Mouse (Mus musculus) lung, embryonic 16.5 days (tissue): ENCODE measurements at regions not wholly inside any gene's neighbourhood (a gene's known extent, or its start where the extent isn't known, plus 50 kb on each side); places are given as distances from the start of the nearest gene placed in this dataset.
"Not testable (repeated sequence)": the region's sequence is repeated elsewhere in the genome, so short reads cannot be mapped to it uniquely, and the experiment has no call there.

ENCODE experiments used
- ATAC-seq: fragments of 200-750 bp; cut with Nextera tagmentation; 2 replicates; pipeline ENCODE4 v1.8.0; 2017; ENCODE audit warnings: low read depth, mild to moderate bottlenecking, moderate library complexity
- H3K27ac ChIP-seq: fragments of 300-500 bp; sonication (generic); 2 replicates; pipeline ENCODE4 v1.5.1; 2014; ENCODE audit warnings: mild to moderate bottlenecking, control low read depth, low read length
- H3K27me3 ChIP-seq: fragments of 300-500 bp; sonication (generic); 2 replicates; pipeline ENCODE4 v1.6.1; 2014; ENCODE audit warnings: low read depth, low read length, mixed read lengths; ENCODE audit not compliant: control insufficient read depth, insufficient read depth
- H3K36me3 ChIP-seq: fragments of 300-500 bp; sonication (generic); 2 replicates; pipeline ENCODE4 v1.6.1; 2014; ENCODE audit warnings: low read length; ENCODE audit not compliant: control insufficient read depth, insufficient read depth
- H3K4me1 ChIP-seq: fragments of 300-500 bp; sonication (generic); replicated peaks from 2 replicates; pipeline ENCODE4 v1.6.1; 2014; ENCODE audit warnings: low read length, mixed read lengths; ENCODE audit not compliant: control insufficient read depth, insufficient read depth
- H3K4me2 ChIP-seq: fragments of 300-500 bp; sonication (generic); 2 replicates; pipeline ENCODE4 v1.6.1; 2014; ENCODE audit warnings: low read depth, low read length, control low read depth
- H3K4me3 ChIP-seq: fragments of 300-500 bp; sonication (generic); 2 replicates; pipeline ENCODE4 v1.5.1; 2014; ENCODE audit warnings: mild to moderate bottlenecking, low read length, control low read depth
- H3K9ac ChIP-seq: fragments of 300-500 bp; sonication (generic); 2 replicates; pipeline ENCODE4 v1.6.1; 2014; ENCODE audit warnings: low read length, control low read depth
- H3K9me3 ChIP-seq: fragments of 300-500 bp; sonication (generic); 2 replicates; pipeline ENCODE4 v1.6.1; 2016; ENCODE audit warnings: low read length; ENCODE audit not compliant: control insufficient read depth
- WGBS: fragments of 180-500 bp; shearing (Covaris S2); extraction: QIAGEN DNeasy Blood & Tissue Kit; methylation state at CpG from one replicate; pipeline ENCODE4 v1.1.7; 2014; 5-methylcytosine and 5-hydroxymethylcytosine counted together

DNA sequence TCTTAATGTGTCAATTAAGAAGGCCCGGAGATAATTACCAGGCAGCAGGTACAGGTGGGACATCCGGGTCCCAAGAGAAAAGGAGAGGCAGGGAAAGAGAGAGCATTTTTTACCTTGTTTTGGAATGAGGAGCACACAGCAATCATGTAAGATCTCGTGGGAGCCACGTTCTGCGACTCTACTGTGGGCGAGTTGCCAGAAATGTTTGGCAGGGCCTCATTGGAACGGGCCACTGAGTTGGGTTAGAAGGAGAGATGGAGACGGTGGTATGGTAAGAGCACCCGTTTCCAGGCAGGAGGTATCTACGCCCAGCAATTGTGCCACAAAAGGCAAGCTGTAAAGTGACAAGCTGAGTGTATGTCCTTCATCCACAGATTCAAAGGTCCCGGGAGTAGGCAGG, 579.6 kb downstream of the Brinp3 start:
- no peaks in the 10 kb centered on the region for H3K36me3 ChIP-seq
- no peaks in the 10 kb centered on the region for H3K27me3 ChIP-seq
- H3K4me3 ChIP-seq, result no peak overlapping the region
- H3K27ac ChIP-seq, result no peak overlapping the region
- H3K9me3 ChIP-seq, result no peaks in the 10 kb centered on the region
- H3K4me1 ChIP-seq, result no peaks in the 10 kb centered on the region
- no peak overlapping the region for H3K9ac ChIP-seq
- ATAC-seq, result no peak
- WGBS, result 80% methylated on average over 11 of the region's 11 CpGs
- no peak overlapping the region for H3K4me2 ChIP-seq

DNA sequence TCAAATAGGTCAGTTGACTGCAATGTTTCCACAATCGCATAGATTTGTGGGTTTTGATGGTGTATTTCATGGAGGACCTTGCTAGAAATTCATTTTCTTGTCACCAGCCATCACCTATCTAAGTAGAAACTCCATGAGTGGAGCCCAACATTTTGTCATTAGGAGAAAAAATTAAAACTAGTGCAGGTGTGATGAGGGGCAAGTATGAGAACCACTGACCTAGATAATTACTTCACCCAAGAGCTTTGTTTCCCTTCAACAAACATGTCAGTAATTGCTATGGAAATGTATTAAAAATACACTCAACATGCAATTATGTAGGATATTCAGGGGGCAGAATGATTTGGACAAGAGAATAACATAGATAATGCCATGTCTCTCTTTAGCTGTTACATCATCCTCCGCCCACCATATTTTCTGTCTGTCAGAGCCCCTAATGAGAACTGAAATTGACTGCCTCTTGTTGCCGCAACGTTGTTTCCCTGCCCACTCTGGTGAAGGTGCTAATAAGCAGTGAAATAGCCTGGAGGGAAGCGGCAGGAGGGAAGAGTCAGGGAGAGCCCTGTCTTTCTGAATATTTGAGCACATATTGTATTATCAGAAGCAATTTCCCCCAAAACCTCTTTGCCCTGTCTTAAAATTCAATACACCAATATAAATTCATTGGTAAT, 589.7 kb downstream of the Brinp3 start:
- no peak overlapping the region for H3K4me3 ChIP-seq
- no peak overlapping the region for H3K27ac ChIP-seq
- no peak overlapping the region for H3K4me2 ChIP-seq
- H3K4me1 ChIP-seq, result no peaks in the 10 kb centered on the region
- H3K36me3 ChIP-seq, result no peaks in the 10 kb centered on the region
- H3K27me3 ChIP-seq, result no peaks in the 10 kb centered on the region
- H3K9me3 ChIP-seq, result no peaks in the 10 kb centered on the region
- no peak for ATAC-seq
- 48% methylated on average over 5 of the region's 5 CpGs for WGBS
- no peak overlapping the region for H3K9ac ChIP-seq

DNA sequence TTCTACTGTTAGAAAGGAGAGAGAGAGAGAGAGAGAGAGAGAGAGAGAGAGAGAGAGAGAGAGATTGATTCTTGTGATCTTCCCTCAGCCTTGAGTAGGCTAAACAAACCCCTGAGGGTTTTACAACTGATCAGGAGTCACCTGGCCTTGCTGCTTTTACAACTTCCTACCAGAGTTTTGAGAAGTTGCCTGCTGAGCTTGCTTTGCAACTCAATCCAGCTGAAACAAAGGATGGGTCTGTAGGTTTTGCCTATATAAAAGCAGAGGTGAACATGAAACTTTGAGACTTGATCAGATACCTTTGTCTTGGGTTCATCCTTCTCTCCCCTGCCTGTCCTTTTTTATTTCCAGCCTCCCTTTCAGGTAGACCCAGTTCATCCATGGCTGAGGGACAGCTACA, 631.0 kb downstream of the Brinp3 start:
- Histone ChIP-seq H3K4me1 (no peaks in the 10 kb centered on the region), H3K4me2 (no peak overlapping the region), H3K27me3 (no peaks in the 10 kb centered on the region), H3K9ac (no peak overlapping the region), H3K9me3 (no peaks in the 10 kb centered on the region), H3K27ac (no peak overlapping the region), H3K36me3 (no peaks in the 10 kb centered on the region), H3K4me3 (no peak overlapping the region)
- ATAC-seq, result no peak

DNA sequence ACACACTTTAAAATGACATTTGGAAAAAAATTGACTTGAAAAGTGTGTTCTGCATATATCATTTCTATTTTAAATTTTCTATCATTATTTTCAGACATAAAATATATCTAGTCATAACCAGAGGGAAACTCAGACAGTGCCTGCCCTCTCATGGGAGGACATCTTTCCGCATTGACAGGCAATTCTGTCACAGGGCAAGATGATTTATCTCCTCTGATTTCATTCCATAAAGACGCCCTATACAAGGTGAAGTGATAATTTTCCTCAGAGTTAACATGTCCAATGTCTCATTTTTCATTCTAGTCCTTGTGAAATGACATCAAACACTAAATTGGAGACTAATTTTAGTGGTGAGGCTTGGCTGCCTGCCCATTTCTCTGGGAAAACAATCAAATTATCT, 643.6 kb downstream of the Brinp3 start:
- no peaks in the 10 kb centered on the region for H3K4me1 ChIP-seq
- WGBS, result 46% methylated on average over 2 of the region's 2 CpGs
- H3K4me3 ChIP-seq, result no peak overlapping the region
- no peak for ATAC-seq
- H3K27me3 ChIP-seq, result no peaks in the 10 kb centered on the region
- no peak overlapping the region for H3K4me2 ChIP-seq
- H3K9me3 ChIP-seq, result no peaks in the 10 kb centered on the region
- H3K9ac ChIP-seq, result no peak overlapping the region
- H3K36me3 ChIP-seq, result no peaks in the 10 kb centered on the region
- no peak overlapping the region for H3K27ac ChIP-seq

DNA sequence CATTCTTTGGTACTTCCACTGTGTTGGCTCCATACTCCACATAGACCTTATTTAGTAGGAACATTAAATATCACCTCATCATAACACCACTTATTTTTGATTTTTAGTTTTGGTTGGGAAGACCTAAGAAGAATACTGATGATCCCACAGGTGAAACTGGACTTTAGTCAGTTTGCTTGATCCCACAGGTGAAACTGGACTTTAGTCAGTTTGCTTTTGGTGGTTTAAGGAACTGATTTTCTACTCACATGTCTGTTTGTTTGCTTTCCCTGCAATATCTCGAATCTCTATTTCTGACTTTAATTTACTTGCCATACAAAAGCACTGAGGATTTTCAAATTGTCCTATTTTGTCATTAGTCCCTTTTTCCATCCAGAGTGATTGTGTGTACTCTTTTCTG, 680.8 kb downstream of the Brinp3 start:
- Histone ChIP-seq H3K4me2 (no peak overlapping the region), H3K36me3 (no peaks in the 10 kb centered on the region), H3K9ac (no peak overlapping the region), H3K4me3 (no peak overlapping the region), H3K4me1 (no peaks in the 10 kb centered on the region), H3K27ac (no peak overlapping the region), H3K27me3 (no peaks in the 10 kb centered on the region), H3K9me3 (no peaks in the 10 kb centered on the region)
- WGBS, result 76% methylated on average over 1 of the region's 1 CpGs
- ATAC-seq, result no peak

DNA sequence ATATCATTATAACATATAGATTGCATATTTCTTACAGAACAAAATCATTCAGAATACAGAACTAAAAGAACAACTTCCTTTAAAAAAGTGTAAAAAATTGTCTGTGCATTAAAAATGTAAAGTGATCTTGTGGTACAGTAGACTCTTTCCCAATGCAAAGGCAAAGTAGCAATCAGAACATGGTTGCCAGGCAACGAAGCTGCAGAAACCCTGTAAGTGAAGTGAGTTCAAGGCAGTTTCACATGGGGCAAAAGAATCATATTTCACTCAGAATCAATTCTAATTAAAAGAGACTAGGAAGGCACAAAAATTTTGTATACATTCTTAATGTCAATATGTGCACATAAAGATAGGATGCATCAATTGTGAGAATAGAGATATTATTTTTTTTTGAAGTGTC, 692.2 kb downstream of the Brinp3 start:
- Histone ChIP-seq H3K27ac (no peak overlapping the region), H3K4me3 (no peak overlapping the region), H3K4me1 (no peaks in the 10 kb centered on the region), H3K36me3 (no peaks in the 10 kb centered on the region), H3K27me3 (no peaks in the 10 kb centered on the region), H3K9ac (no peak overlapping the region), H3K9me3 (no peaks in the 10 kb centered on the region), H3K4me2 (no peak overlapping the region)
- ATAC-seq, result no peak
- 73% methylated on average over 1 of the region's 1 CpGs for WGBS

DNA sequence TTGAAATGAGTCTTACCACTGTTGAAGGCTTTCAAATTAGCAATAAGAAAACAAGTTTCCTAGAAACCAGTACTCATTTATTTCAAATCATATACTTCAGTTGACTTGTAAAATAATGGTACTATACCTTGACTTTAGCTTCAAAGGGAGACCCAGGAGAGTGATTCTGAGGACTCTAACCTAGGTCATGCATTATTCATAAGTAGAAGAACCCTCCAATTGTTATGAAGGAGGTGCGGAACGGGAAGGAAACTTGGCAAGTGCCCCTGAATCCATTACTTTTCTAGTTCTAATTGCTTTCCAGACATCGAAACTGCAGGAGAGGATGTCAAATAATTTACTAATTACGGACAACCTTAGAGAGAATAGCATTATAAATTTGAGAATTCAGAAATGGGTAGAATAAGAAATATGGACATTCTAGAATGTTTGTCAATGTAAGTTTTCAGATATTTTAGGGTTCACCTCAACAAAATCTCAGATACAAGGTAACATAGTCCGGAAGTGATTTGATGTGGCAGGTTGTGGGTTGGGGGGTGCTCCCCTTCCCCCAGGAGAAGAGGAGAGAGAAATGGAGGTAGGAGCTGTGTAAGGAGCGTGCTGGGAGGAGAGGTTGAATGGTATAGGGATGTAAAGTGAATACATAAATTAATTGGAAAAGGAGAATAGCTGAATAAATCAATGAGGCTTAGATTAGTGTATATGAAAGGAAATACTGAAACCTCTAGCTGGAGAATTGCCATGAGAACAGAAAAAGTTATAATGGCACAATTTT, 692.9 kb downstream of the Brinp3 start:
- 65% methylated on average over 6 of the region's 6 CpGs for WGBS
- no peak for ATAC-seq
- Histone ChIP-seq H3K36me3 (no peaks in the 10 kb centered on the region), H3K4me1 (no peaks in the 10 kb centered on the region), H3K4me3 (no peak overlapping the region), H3K27ac (no peak overlapping the region), H3K9ac (no peak overlapping the region), H3K4me2 (no peak overlapping the region), H3K9me3 (no peaks in the 10 kb centered on the region), H3K27me3 (no peaks in the 10 kb centered on the region)

DNA sequence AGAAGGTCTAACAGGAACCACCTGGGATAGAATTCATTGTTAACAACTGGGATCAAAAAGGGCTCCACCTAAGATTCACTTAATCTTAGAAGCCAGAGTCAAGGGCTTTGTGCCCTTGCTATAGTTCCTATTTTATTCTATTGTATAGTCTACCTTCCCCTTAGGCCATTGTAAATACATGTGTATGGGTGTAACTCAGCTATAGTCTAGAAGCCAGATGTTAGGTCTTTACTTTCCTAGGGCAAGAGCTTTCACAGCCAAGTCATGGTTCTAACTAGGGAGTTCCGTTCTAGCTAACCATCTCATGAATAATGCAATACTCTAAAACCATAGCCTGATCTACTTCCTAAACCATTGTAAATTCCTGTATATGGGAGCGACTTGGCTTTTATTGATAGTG, 705.4 kb downstream of the Brinp3 start:
- H3K4me3 ChIP-seq, H3K36me3 ChIP-seq, H3K9me3 ChIP-seq, H3K27ac ChIP-seq, ATAC-seq, H3K27me3 ChIP-seq, H3K9ac ChIP-seq, H3K4me1 ChIP-seq, H3K4me2 ChIP-seq: not testable (repeated sequence)
- 88% methylated on average over 2 of the region's 2 CpGs for WGBS

DNA sequence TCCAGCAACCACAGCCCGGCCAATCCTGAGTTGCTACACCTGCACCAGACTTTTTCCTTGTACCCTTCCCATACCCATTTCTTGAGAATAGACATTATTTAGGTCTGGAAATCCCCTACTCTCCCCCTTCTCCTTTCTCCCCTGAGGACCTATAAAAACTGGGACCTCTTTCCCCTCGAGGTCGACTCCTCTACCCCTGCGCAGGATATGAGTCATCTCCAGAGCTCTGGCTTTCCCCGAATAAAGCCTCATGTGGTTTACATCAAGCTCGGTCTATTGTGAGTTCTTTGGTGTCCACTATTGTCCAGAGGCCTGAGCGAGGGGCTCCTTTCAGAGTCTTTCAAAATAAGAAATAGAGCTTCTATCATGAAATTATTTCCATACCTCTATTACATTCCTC, 720.3 kb downstream of the Brinp3 start:
- not testable (repeated sequence) for H3K27me3 ChIP-seq, H3K9ac ChIP-seq, H3K4me1 ChIP-seq, H3K27ac ChIP-seq, H3K4me2 ChIP-seq, H3K4me3 ChIP-seq, H3K36me3 ChIP-seq, ATAC-seq, H3K9me3 ChIP-seq
- 75% methylated on average over 7 of the region's 7 CpGs for WGBS
